ENCODE assay signal across 1 mouse cellular context in the genomic region with DNA sequence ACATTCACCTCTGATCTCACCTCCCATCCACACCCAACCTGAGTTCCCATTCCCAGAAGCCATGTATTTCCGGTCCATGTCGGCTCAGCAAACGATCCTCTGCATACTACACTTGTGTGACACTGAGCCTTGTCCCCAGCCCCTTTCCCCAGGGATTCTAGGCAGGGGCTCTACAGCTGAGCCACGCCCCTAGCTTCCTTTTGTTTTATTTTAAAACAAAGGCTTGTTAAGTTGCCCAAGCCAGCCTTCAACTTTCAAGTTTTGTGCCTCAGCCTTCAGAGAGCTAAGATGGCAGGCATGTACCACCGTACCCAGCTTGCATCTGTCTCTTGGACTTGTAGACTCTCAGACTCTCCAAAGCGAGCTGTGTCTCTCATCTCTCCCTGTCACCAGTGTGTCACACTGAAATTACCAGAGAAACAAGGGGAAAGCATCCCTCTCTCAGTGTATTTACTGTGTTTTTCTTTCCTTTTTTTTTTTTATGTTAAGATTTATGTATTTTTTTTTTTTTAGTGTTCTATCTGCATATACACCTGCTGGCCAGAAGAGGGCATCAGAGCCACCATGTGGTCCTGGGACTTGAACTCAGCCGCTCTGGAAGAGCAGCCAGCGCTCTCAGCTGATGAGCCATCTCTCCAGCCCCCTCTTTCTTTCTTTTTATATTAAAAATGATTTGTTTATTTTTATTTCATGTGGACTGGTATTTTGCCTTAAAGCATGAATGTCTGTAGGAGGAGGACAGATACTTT.
TF ChIP-seq lines count a peak whose summit lies in the region.

No protein-coding gene starts in this region.

TF ChIP-seq in MEL, 35 proteins besides CTCF, POLR2A, EP300 and RAD21 (continued from another document):
- no peak for TF ChIP-seq USF2 (IDR thresholded peaks at IDR 0.05; ENCODE audit: borderline replicate concordance in 1 of 2, insufficient read depth in 1 of 2, low read depth in 1 of 2, low read length in 2 of 2)
